Mouse (Mus musculus): ENCODE results near the gene Slc22a17.

- TF ChIP-seq CTCF (IDR thresholded peaks at IDR 0.05; ENCODE audit: control insufficient read depth, insufficient read depth, insufficient read length), result no peak
- no peak for TF ChIP-seq MYOG (IDR thresholded peaks at IDR 0.05; ENCODE audit: control insufficient read depth, extremely low read depth, insufficient read length)
- TF ChIP-seq USF1 (IDR thresholded peaks at IDR 0.05; ENCODE audit: low read depth), result no peak
- no peak for TF ChIP-seq CEBPB (IDR thresholded peaks at IDR 0.05; ENCODE audit: low read depth)
- no peak for TF ChIP-seq MAX (IDR thresholded peaks at IDR 0.05)
- TF ChIP-seq FOSL1 (IDR thresholded peaks at IDR 0.05; ENCODE audit: insufficient read depth, low read length, poor library complexity, severe bottlenecking), result no peak
- peak; percentile 62 for TF ChIP-seq MYOD1 (IDR thresholded peaks at IDR 0.05; ENCODE audit: control insufficient read depth, insufficient read length, low read depth)
Measured at GRCm38 (mm10) chr14:54945975-54946704, 33.2 kb upstream of the Slc22a17 start.
